Comparison of ENCODE assay signal across 11 mouse cellular contexts in the genomic region with DNA sequence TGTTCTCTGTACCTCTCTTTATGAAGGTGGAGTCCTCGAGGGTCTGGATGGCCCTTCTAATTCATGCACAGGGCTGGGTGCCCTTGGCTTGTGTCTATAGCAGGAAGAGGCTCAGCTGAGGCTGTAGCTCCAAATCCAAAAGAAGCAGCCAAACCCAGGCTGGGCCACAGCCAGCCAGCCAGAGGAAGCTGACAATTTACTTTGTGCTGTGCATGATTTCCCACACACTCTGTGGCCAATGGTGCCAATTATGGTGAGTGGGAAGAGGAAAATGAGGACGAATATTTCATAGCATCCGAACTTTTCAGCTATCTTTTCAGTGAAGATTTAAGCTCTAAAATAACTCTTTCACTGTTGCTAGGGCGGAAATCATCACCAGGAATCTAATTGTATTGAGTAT. TPM values are rescaled to one million over a fixed set of nuclear protein-coding genes. Genes with fewer than 3 reads are reported as not detected.
DNase-seq lines count a peak whose midpoint lies in the region; ATAC-seq and TF ChIP-seq lines count a peak whose summit lies in the region.
"Had no signal": no experiment of that assay in that cellular context is flagged by ENCODE, and none has a peak within 500 bp of the region (broad histone marks: within the 10 kb centered on the region; RNA-seq: fewer than 3 reads in every experiment).

No protein-coding gene starts in this region.

- intact Hi-C loops in heart, postnatal 14 days (cut with DNase I), result no loop called here
- intact Hi-C loops in left cerebral cortex, adult 2 months (cut with DNase I), result no loop called here

- H3K9me3 ChIP-seq in heart, embryonic 11.5 days (replicated peaks; ENCODE audit: control insufficient read depth, low read length), result peaks cover 5% of the 10 kb centered on the region

- no peak for TF ChIP-seq CTCF in left cerebral cortex, adult 2 months (IDR thresholded peaks at IDR 0.05)

- no peaks in the 10 kb centered on the region for H3K27me3 ChIP-seq in heart, embryonic 11.5 days (ENCODE audit: control insufficient read depth, insufficient read depth, low read length)
- H3K27me3 ChIP-seq: kidney, embryonic 15.5 days had no signal

- no peaks in the 10 kb centered on the region for H3K4me1 ChIP-seq in heart, embryonic 11.5 days (ENCODE audit: control insufficient read depth, insufficient read depth, low read length)
- H3K4me1 ChIP-seq: kidney, embryonic 15.5 days had no signal

- no peak overlapping the region for H3K4me3 ChIP-seq in heart, embryonic 11.5 days (ENCODE audit: low read depth, low read length)
- H3K4me3 ChIP-seq in left cerebral cortex, adult 2 months, result no peak overlapping the region
- H3K4me3 ChIP-seq: kidney, embryonic 15.5 days; myocyte had no signal

- DNase-seq in heart, postnatal 14 days, result peak; percentile 23 to 47
- DNase-seq in frontal cortex, postnatal 36 days (ENCODE audit: low spot score in 2 of 2), result peak; percentile 74 to 86
- peak; percentile 67 to 69 for DNase-seq in left cerebral cortex, adult 2 months (ENCODE audit: extremely low spot score in 1 of 2, low spot score in 2 of 2)
- DNase-seq in right cerebral cortex, postnatal 25 days, result peak; percentile 81
- DNase-seq in thymus, postnatal 25 days, result no peak
- no peak for DNase-seq in thymus, postnatal 4 days

- no peak for ATAC-seq in heart, embryonic 11.5 days (replicated peaks; ENCODE audit: insufficient number of reproducible peaks, low FRiP score, low TSS enrichment)
- ATAC-seq: activated CD4-positive, CD25-positive, alpha-beta regulatory T cell, adult 4 months had no signal

- H3K9ac ChIP-seq in heart, embryonic 11.5 days (ENCODE audit: low read depth, low read length), result no peak overlapping the region
- H3K9ac ChIP-seq: hindbrain, embryonic 14.5 days; kidney, embryonic 15.5 days had no signal

- H3K36me3 ChIP-seq in heart, embryonic 11.5 days (ENCODE audit: control insufficient read depth, insufficient read depth, low read length), result no peaks in the 10 kb centered on the region
- H3K36me3 ChIP-seq: kidney, embryonic 15.5 days had no signal

- no peak overlapping the region for H3K27ac ChIP-seq in heart, embryonic 11.5 days (ENCODE audit: low read depth, low read length)
- H3K27ac ChIP-seq in left cerebral cortex, adult 2 months, result peak overlapping the region; percentile 75
- H3K27ac ChIP-seq: hindbrain, embryonic 14.5 days; kidney, embryonic 15.5 days had no signal

- WGBS in heart, embryonic 11.5 days (ENCODE audit: insufficient replicate concordance), result 75% methylated on average over 4 of the region's 4 CpGs

- H3K4me2 ChIP-seq in heart, embryonic 11.5 days, result no peak overlapping the region
- H3K4me2 ChIP-seq: hindbrain, embryonic 14.5 days; kidney, embryonic 15.5 days had no signal

RNA-seq across cellular contexts. Expression of a gene that starts 21.2 kb away (rescaled TPM):
- total RNA-seq in heart, postnatal 14 days (2021), result 10 to 100 TPM; 83.0 to 89.6 TPM
- polyA plus RNA-seq in heart, embryonic 11.5 days (2014; fragmentation: Nextera tagmentation; extraction: Ambion mirVana), result 113 and 118 TPM in 2 replicates
- total RNA-seq in left cerebral cortex, adult 2 months (2021), result 100 to 1,000 TPM; 343 to 346 TPM

Comparison
In these comparisons a context has a peak if more than half of its experiments do, and no peak if none do; other contexts are left out.
1. DNase-seq: peak in heart, postnatal 14 days (2 of 2), frontal cortex, postnatal 36 days (2 of 2), left cerebral cortex, adult 2 months (2 of 2) and right cerebral cortex, postnatal 25 days (single experiment); none in thymus, postnatal 25 days (single experiment) and thymus, postnatal 4 days (single experiment).